Mouse (Mus musculus) hindbrain, embryonic 11.5 days (tissue): ENCODE measurements around the gene Togaram2. TPM values are rescaled to one million over a fixed set of nuclear protein-coding genes. Genes with fewer than 3 reads are reported as not detected.

Source experiments
- ATAC-seq: fragments of 200-750 bp; cut with Nextera tagmentation; 2 replicates; pipeline ENCODE4 v1.8.0; 2017; ENCODE audit warnings: mild to moderate bottlenecking, moderate TSS enrichment, moderate library complexity; ENCODE audit not compliant: low FRiP score
- DNase-seq: peaks from one replicate; pipeline ENCODE4 v3.0.0-alpha.2; 2015; ENCODE audit warnings: low spot score
- H3K27ac ChIP-seq: fragments of 300-500 bp; sonication (generic); 2 replicates; pipeline ENCODE4 v1.5.1; 2014; ENCODE audit warnings: mild to moderate bottlenecking, low read depth, low read length
- H3K27me3 ChIP-seq: fragments of 300-500 bp; sonication (generic); 2 replicates; pipeline ENCODE4 v1.6.1; 2014; ENCODE audit warnings: mild to moderate bottlenecking, low read length, moderate library complexity, mixed read lengths; ENCODE audit not compliant: control insufficient read depth, insufficient read depth
- H3K36me3 ChIP-seq: fragments of 300-500 bp; sonication (generic); 2 replicates; pipeline ENCODE4 v1.6.1; 2014; ENCODE audit warnings: mild to moderate bottlenecking, low read length, moderate library complexity, mixed read lengths; ENCODE audit not compliant: control insufficient read depth, insufficient read depth
- H3K4me1 ChIP-seq: fragments of 300-500 bp; sonication (generic); replicated peaks from 2 replicates; pipeline ENCODE4 v1.6.1; 2014; ENCODE audit warnings: low read length, mixed read lengths; ENCODE audit not compliant: control insufficient read depth, insufficient read depth
- H3K4me2 ChIP-seq: fragments of 300-500 bp; sonication (generic); replicated peaks from 2 replicates; pipeline ENCODE4 v1.6.1; 2014; ENCODE audit warnings: mild to moderate bottlenecking, low read depth, low read length
- H3K4me3 ChIP-seq: fragments of 300-500 bp; sonication (generic); 2 replicates; pipeline ENCODE4 v1.5.1; 2014; ENCODE audit warnings: low read depth, low read length
- H3K9ac ChIP-seq: fragments of 300-500 bp; sonication (generic); 2 replicates; pipeline ENCODE4 v1.6.1; 2014; ENCODE audit warnings: low read depth, low read length
- H3K9me3 ChIP-seq: fragments of 300-500 bp; sonication (generic); 2 replicates; pipeline ENCODE4 v1.6.1; 2016; ENCODE audit warnings: low read length; ENCODE audit not compliant: control insufficient read depth
- WGBS: fragments of 180-500 bp; shearing (Covaris S2); extraction: QIAGEN DNeasy Blood & Tissue Kit; methylation state at CpG from one replicate; pipeline ENCODE4 v1.1.7; 2014; 5-methylcytosine and 5-hydroxymethylcytosine counted together
- polyA plus RNA-seq: library from polyadenylated mRNA; unstranded; fragments of >200 nt; fragmentation: Nextera tagmentation; extraction: Ambion mirVana; gene quantifications from 2 replicates; pipeline ENCODE4 v1.2.1, GENCODE M21; 2014

Gene Togaram2
- polyA plus RNA-seq, 1 experiment from 2014 or later: not detected

GRCm38 (mm10) chr17:71705113-71705512, 32.1 kb downstream of the Togaram2 start:
- H3K9me3 ChIP-seq: no peaks in the 10 kb centered on the region
- ATAC-seq (no peak), DNase-seq (no peak)
- WGBS: 81% methylated on average over 1 of the region's 1 CpGs
- H3K36me3 ChIP-seq: no peaks in the 10 kb centered on the region
- no peaks in the 10 kb centered on the region for H3K4me1 ChIP-seq
- H3K9ac ChIP-seq: no peak overlapping the region
- H3K27ac ChIP-seq: no peak overlapping the region
- H3K27me3 ChIP-seq: no peaks in the 10 kb centered on the region
- H3K4me2 ChIP-seq: no peak overlapping the region
- H3K4me3 ChIP-seq: no peak overlapping the region

- H3K9ac ChIP-seq: no peak overlapping the region
- WGBS: 88% methylated on average over 14 of the region's 14 CpGs
- DNase-seq: no peak
- H3K4me1 ChIP-seq: no peaks in the 10 kb centered on the region
- no peaks in the 10 kb centered on the region for H3K27me3 ChIP-seq
- ATAC-seq: no peak
- H3K36me3 ChIP-seq: no peaks in the 10 kb centered on the region
- no peak overlapping the region for H3K4me3 ChIP-seq
- H3K27ac ChIP-seq: no peak overlapping the region
- no peaks in the 10 kb centered on the region for H3K9me3 ChIP-seq
- no peak overlapping the region for H3K4me2 ChIP-seq
Observed at GRCm38 (mm10) chr17:71705550-71706480, 32.8 kb downstream of the Togaram2 start.

- Histone ChIP-seq H3K9ac (no peak overlapping the region), H3K9me3 (no peaks in the 10 kb centered on the region), H3K4me3 (no peak overlapping the region), H3K4me2 (no peak overlapping the region), H3K27ac (no peak overlapping the region), H3K36me3 (no peaks in the 10 kb centered on the region), H3K27me3 (no peaks in the 10 kb centered on the region), H3K4me1 (no peaks in the 10 kb centered on the region)
- no peak for DNase-seq
- 49% methylated on average over 4 of the region's 4 CpGs for WGBS
- no peak for ATAC-seq
Observed at GRCm38 (mm10) chr17:71707715-71708114, 34.7 kb downstream of the Togaram2 start.

GRCm38 (mm10) chr17:71712279-71712678, 39.2 kb downstream of the Togaram2 start:
- Histone ChIP-seq H3K4me2 (no peak overlapping the region), H3K4me3 (no peak overlapping the region), H3K27ac (no peak overlapping the region), H3K27me3 (no peaks in the 10 kb centered on the region), H3K36me3 (no peaks in the 10 kb centered on the region), H3K9me3 (no peaks in the 10 kb centered on the region), H3K4me1 (no peaks in the 10 kb centered on the region), H3K9ac (no peak overlapping the region)
- ATAC-seq (no peak), DNase-seq (no peak)
- WGBS: 88% methylated on average over 6 of the region's 6 CpGs

- WGBS: 75% methylated on average over 3 of the region's 3 CpGs
- Histone ChIP-seq H3K9me3 (no peaks in the 10 kb centered on the region), H3K36me3 (no peaks in the 10 kb centered on the region), H3K9ac (no peak overlapping the region), H3K27ac (no peak overlapping the region), H3K4me2 (no peak overlapping the region), H3K27me3 (no peaks in the 10 kb centered on the region), H3K4me3 (no peak overlapping the region), H3K4me1 (no peaks in the 10 kb centered on the region)
- DNase-seq: no peak
- ATAC-seq: no peak
Observed at GRCm38 (mm10) chr17:71715034-71715433, 42.0 kb downstream of the Togaram2 start.

- Histone ChIP-seq H3K4me2 (no peak overlapping the region), H3K9ac (no peak overlapping the region), H3K4me3 (no peak overlapping the region), H3K27ac (no peak overlapping the region), H3K27me3 (no peaks in the 10 kb centered on the region), H3K4me1 (no peaks in the 10 kb centered on the region), H3K36me3 (no peaks in the 10 kb centered on the region), H3K9me3 (no peaks in the 10 kb centered on the region)
- DNase-seq (no peak), ATAC-seq (no peak)
- WGBS: 87% methylated on average over 8 of the region's 8 CpGs
Observed at GRCm38 (mm10) chr17:71717881-71718625, 45.0 kb downstream of the Togaram2 start.

GRCm38 (mm10) chr17:71720434-71720833, 47.4 kb downstream of the Togaram2 start:
- ATAC-seq: no peak
- DNase-seq: no peak

GRCm38 (mm10) chr17:71721019-71721418, 48.0 kb downstream of the Togaram2 start:
- WGBS: 86% methylated on average over 3 of the region's 3 CpGs
- no peaks in the 10 kb centered on the region for H3K36me3 ChIP-seq
- ATAC-seq (no peak), DNase-seq (no peak)
- no peaks in the 10 kb centered on the region for H3K4me1 ChIP-seq
- no peak overlapping the region for H3K4me2 ChIP-seq
- no peak overlapping the region for H3K4me3 ChIP-seq
- no peak overlapping the region for H3K27ac ChIP-seq
- no peaks in the 10 kb centered on the region for H3K9me3 ChIP-seq
- no peaks in the 10 kb centered on the region for H3K27me3 ChIP-seq
- no peak overlapping the region for H3K9ac ChIP-seq

More at GRCm38 (mm10) chr17:71720434-71720833, 47.4 kb downstream of the Togaram2 start:
- Histone ChIP-seq H3K9me3 (no peaks in the 10 kb centered on the region), H3K9ac (no peak overlapping the region), H3K4me2 (no peak overlapping the region), H3K4me1 (no peaks in the 10 kb centered on the region), H3K4me3 (no peak overlapping the region), H3K36me3 (no peaks in the 10 kb centered on the region), H3K27me3 (no peaks in the 10 kb centered on the region), H3K27ac (no peak overlapping the region)
